49 mouse cellular contexts compared by ENCODE assay signal in the genomic region with DNA sequence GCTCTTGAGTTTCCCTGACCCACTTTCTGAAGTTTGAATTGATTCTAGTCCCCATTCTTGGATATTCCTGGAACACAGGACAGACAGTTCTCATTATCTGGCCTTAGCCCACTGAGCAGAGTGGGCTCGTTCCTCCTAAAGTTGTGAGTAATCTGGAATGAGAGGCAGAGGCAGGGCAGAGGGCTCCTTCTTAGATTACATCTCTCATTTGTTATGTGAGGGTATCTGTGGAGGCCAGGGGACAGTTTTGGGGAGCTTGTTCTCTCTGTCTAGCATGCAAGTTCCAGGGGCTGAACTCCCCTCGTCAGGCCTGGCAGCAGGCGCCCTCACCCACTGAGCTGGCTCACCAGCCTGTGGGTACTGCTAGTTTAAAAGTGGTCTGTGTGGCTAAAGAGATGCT. TPM values are rescaled to one million over a fixed set of nuclear protein-coding genes. Genes with fewer than 3 reads are reported as not detected.
"Had no signal": no experiment of that assay in that cellular context is flagged by ENCODE, and none has a peak within 500 bp of the region (broad histone marks: within the 10 kb centered on the region; RNA-seq: fewer than 3 reads in every experiment).

No protein-coding gene starts in this region.

- H3K4me2 ChIP-seq: heart, embryonic 11.5 days; heart, embryonic 12.5 days; heart, embryonic 13.5 days; heart, embryonic 15.5 days; hindbrain, embryonic 12.5 days; hindbrain, embryonic 13.5 days; hindbrain, embryonic 14.5 days; hindbrain, embryonic 15.5 days; intestine, embryonic 15.5 days; kidney, embryonic 15.5 days had no signal

- DNase-seq: heart, postnatal 10 days; heart, postnatal 14 days; heart, postnatal 36 days; kidney, adult 11 months; kidney, adult 18-20 months; kidney, adult 2 months; kidney, adult 8-10 months; kidney, adult 9 months; kidney, postnatal 10 days; kidney, postnatal 14 days; kidney, postnatal 36 days; kidney, postnatal 4 days; layer of hippocampus, adult 9-11 months; layer of hippocampus, postnatal 36 days had no signal

- H3K4me1 ChIP-seq: hindbrain, embryonic 12.5 days had no signal

- H3K9ac ChIP-seq: heart, embryonic 12.5 days; heart, embryonic 13.5 days; heart, embryonic 15.5 days; hindbrain, embryonic 12.5 days; hindbrain, embryonic 13.5 days; hindbrain, embryonic 14.5 days; hindbrain, embryonic 15.5 days; intestine, embryonic 15.5 days; kidney, embryonic 15.5 days had no signal

- H3K27ac ChIP-seq: heart, embryonic 10.5 days; heart, embryonic 13.5 days; heart, embryonic 15.5 days; hindbrain, embryonic 10.5 days; hindbrain, embryonic 12.5 days; hindbrain, embryonic 13.5 days; hindbrain, embryonic 14.5 days; hindbrain, embryonic 15.5 days; hindbrain, postnatal 0 days; intestine, embryonic 15.5 days; kidney, embryonic 15.5 days; kidney, postnatal 0 days; layer of hippocampus, adult 2 months had no signal

- H3K9me3 ChIP-seq: heart, embryonic 10.5 days; heart, embryonic 12.5 days; heart, embryonic 13.5 days; heart, embryonic 15.5 days; hindbrain, embryonic 10.5 days; hindbrain, embryonic 12.5 days; hindbrain, embryonic 13.5 days; hindbrain, embryonic 15.5 days; intestine, embryonic 15.5 days; kidney, embryonic 15.5 days had no signal

- ATAC-seq: hindbrain, embryonic 16.5 days; hindbrain, postnatal 0 days; inflammation-experienced regulatory T-cells, adult 6 months; intestine, embryonic 15.5 days; intestine, embryonic 16.5 days; intestine, postnatal 0 days had no signal

- H3K27me3 ChIP-seq: heart, embryonic 12.5 days; heart, embryonic 13.5 days; heart, embryonic 15.5 days; hindbrain, embryonic 12.5 days; hindbrain, embryonic 13.5 days; hindbrain, embryonic 15.5 days; intestine, embryonic 15.5 days; kidney, embryonic 15.5 days had no signal

- H3K36me3 ChIP-seq: heart, embryonic 10.5 days; heart, embryonic 12.5 days; heart, embryonic 13.5 days; heart, embryonic 15.5 days; hindbrain, embryonic 10.5 days; hindbrain, embryonic 12.5 days; hindbrain, embryonic 13.5 days; hindbrain, embryonic 15.5 days; intestine, embryonic 15.5 days; kidney, embryonic 15.5 days had no signal

- H3K4me3 ChIP-seq: heart, embryonic 10.5 days; heart, embryonic 12.5 days; heart, embryonic 13.5 days; heart, embryonic 15.5 days; hindbrain, embryonic 10.5 days; hindbrain, embryonic 12.5 days; hindbrain, embryonic 13.5 days; hindbrain, embryonic 15.5 days; intestine, embryonic 15.5 days; kidney, embryonic 15.5 days; layer of hippocampus, adult 2 months had no signal

RNA-seq across cellular contexts. Expression of gene Cela3a, which starts 30.5 kb away (rescaled TPM):
- total RNA-seq: heart, postnatal 10 days; heart, postnatal 14 days; heart, postnatal 25 days; heart, postnatal 36 days; hematopoietic stem cell, adult 5-6 weeks; hindbrain, postnatal 0 days; layer of hippocampus, adult 18-20 months; layer of hippocampus, adult 2 months; layer of hippocampus, adult 8-10 months; layer of hippocampus, postnatal 10 days; layer of hippocampus, postnatal 14 days; layer of hippocampus, postnatal 25 days; layer of hippocampus, postnatal 36 days; left cerebral cortex, adult 18-20 months had no signal
- polyA plus RNA-seq: heart, embryonic 10.5 days; heart, embryonic 11.5 days; heart, embryonic 12.5 days; heart, embryonic 13.5 days; heart, embryonic 14.5 days; heart, embryonic 15.5 days; heart, embryonic 16.5 days; heart, postnatal 0 days; hindbrain, embryonic 10.5 days; hindbrain, embryonic 11.5 days; hindbrain, embryonic 12.5 days; hindbrain, embryonic 13.5 days; hindbrain, embryonic 14.5 days; hindbrain, embryonic 15.5 days; hindbrain, embryonic 16.5 days; hindbrain, postnatal 0 days; inflammation-experienced regulatory T-cells, adult 6 months; intestine, embryonic 14.5 days; intestine, embryonic 15.5 days; intestine, postnatal 0 days; kidney, adult 2 months; kidney, embryonic 14.5 days; kidney, embryonic 15.5 days; kidney, embryonic 16.5 days; kidney, postnatal 0 days; large intestine, adult 2 months had no signal

RNA-seq across cellular contexts. Expression of gene Cela3b, which starts 51.3 kb away (rescaled TPM):
- total RNA-seq: heart, postnatal 10 days; heart, postnatal 14 days; heart, postnatal 25 days; heart, postnatal 36 days; hematopoietic stem cell, adult 5-6 weeks; hindbrain, postnatal 0 days; layer of hippocampus, adult 18-20 months; layer of hippocampus, adult 2 months; layer of hippocampus, adult 8-10 months; layer of hippocampus, postnatal 10 days; layer of hippocampus, postnatal 14 days; layer of hippocampus, postnatal 25 days; layer of hippocampus, postnatal 36 days; left cerebral cortex, adult 18-20 months had no signal
- polyA plus RNA-seq: heart, embryonic 10.5 days; heart, embryonic 11.5 days; heart, embryonic 12.5 days; heart, embryonic 13.5 days; heart, embryonic 14.5 days; heart, embryonic 15.5 days; heart, postnatal 0 days; hindbrain, embryonic 10.5 days; hindbrain, embryonic 11.5 days; hindbrain, embryonic 12.5 days; hindbrain, embryonic 13.5 days; hindbrain, embryonic 14.5 days; hindbrain, embryonic 15.5 days; hindbrain, embryonic 16.5 days; hindbrain, postnatal 0 days; inflammation-experienced regulatory T-cells, adult 6 months; kidney, adult 2 months; kidney, embryonic 14.5 days; kidney, embryonic 15.5 days; kidney, embryonic 16.5 days; kidney, postnatal 0 days had no signal
